Mouse (Mus musculus) heart, postnatal 4 days (tissue): Measurements from ENCODE around the gene Il10rb. TPM values are rescaled to one million over a fixed set of nuclear protein-coding genes. Genes with fewer than 3 reads are reported as not detected.
A peak's percentile ranks its signal among the peaks of the same experiment; 100 is the strongest.

ENCODE experiments used
- DNase-seq: peaks from one replicate; pipeline ENCODE4 v3.0.0; 2021
- total RNA-seq, 2 experiments: library from RNA; stranded (reverse); gene quantifications; 2 replicates each; pipeline ENCODE4 v1.2.3; 2021

The Il10rb gene
- total RNA-seq, 2 experiments from 2014 or later, result 66.2 to 67.4 TPM

DNA sequence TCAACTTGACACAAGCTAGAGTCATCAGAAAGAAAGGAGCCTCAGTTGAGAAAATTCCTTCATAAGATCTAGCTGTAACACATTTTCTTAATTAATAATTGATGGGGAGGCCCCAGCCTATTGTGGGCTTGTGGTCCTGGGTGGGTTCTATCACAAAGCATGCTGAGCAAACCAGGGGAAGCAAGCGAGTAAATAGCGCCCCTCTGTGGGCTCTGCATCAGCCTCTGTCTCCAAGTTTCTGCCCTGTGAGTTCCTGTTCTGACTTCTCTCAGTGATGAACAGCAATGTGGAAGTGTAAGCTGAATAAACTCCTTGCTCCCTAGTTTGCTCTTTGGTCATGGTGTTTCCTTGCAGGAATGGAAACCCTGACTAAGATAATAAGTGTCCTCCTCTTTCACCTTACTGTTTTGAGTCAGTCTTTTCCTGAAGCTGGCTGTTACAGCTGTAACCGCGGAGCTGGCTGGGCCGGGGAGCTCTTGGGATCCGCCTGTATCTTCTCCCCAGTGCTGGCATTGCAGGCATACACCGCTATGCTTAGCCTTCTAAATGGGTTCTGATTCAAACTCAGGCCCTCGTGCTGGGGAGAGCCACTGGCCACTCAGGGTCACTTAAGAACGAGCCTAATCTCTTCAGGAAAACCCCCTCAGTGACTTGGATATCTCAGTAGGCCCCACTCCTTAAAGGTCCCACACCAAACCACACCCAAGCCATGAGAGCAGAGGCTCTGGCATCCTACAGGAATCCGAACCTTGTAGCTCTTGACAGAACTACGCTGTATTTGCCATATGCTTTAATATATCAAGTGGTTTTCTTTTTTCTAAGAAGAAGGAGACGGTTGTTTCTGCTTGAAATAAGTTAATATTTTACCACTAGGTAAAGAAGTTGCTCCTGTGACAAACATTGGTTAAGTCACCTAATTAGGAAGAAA lies 44.4 kb downstream of the Il10rb start:
- DNase-seq, result no peak

DNA sequence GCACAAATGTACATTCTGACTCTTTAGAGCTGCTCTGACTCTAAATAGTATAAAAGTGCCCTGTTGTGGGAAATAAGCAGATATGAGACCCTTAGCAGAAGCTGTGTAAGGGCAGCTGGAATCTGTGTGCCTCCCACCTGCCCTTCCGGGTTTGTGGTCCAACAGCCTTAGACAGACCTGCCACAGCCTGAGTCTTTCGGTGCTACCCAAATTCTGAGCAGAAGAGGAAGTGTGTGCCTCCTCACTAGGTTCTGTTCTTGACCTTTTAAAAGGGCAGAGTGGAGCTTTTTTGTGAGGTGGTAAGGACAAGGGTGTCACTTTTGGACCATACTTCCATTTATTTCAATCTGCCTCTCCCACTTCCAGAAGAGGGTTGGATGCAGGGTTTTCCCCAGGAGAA lies 46.0 kb downstream of the Il10rb start:
- DNase-seq, result no peak

DNA sequence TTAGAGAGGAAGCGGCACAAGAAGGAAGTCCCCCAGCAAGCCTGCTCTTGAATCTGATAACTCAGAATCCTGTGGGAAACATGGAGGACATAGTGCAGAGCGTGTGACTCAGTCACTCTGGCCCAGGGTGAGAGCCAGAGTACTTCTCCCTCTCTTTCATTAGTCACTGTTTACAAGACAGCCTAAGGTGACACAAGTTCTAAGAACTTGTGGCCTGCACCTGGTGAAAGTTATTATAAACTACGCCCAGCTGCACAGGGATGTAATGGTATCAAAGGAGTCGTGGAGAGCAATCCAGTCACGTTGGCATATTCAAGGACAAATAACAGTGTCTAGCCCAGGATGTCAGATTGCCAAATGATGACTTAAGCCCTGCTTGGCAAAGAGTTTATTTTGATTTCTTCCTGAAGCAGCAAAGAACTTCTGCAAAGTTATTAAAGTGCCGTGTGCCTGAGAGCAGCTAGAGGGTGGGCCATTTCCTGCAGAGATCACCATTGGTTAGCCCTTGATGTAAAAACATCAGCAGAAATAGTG lies 46.5 kb downstream of the Il10rb start:
- peak; percentile 41 for DNase-seq

DNA sequence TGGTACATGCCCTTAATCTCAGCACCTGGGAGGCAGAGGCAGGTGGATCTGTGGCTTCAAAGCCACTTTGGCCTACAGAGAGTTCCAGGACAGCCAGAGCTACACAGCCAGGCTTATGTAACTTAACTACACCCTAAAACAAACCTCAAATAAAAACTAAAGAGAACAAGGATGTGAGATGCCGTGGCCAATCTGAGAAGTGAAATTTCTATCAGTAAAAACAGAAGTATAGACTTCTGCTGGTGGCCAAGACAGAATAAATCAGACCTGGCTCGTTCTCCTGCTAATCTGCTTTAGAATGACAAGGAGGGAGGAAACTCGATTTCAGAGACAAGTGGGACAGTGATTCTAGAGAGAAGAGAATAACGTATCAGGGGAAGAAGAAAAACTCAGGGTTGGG lies 49.9 kb downstream of the Il10rb start:
- no peak for DNase-seq

DNA sequence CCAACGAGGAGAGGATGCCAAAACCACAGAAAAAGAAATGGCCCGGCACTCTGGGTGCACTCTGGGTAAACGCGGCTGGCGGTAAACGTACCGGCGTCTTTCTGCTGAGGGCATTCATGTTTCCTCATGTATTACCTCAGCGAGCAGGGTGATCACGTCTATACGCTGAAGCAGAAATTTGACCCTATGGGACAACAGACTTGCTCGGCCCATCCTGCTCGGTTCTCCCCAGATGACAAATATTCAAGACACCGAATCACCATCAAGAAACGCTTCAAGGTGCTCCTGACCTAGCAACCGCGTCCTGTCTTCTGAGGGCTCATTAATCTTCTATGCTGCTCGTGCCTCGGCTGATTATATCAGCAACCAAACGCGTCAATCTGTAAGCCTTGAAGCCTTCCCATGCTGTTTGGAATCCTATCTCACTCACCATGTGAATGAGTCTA lies 52.4 kb downstream of the Il10rb start:
- no peak for DNase-seq

DNA sequence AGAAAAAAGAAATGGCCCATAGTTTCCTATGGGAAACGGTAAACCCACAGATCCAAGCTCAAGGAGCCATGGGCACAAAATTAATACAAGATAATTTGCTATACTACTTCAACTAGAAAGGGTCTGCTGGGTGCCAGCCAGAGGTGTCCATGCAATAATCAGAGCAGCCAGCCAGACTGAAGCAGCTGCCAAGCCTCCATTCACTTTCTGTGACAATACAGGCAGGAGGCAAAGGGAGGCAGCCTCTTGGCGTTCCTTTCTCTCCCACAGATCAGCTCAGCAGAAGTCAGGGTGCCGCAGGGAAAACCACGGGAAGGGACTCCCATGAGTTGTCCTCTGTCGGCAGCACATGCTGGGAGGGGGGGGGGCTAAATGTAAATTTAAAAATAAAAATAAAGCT lies 53.0 kb downstream of the Il10rb start:
- peak; percentile 78 for DNase-seq

DNA sequence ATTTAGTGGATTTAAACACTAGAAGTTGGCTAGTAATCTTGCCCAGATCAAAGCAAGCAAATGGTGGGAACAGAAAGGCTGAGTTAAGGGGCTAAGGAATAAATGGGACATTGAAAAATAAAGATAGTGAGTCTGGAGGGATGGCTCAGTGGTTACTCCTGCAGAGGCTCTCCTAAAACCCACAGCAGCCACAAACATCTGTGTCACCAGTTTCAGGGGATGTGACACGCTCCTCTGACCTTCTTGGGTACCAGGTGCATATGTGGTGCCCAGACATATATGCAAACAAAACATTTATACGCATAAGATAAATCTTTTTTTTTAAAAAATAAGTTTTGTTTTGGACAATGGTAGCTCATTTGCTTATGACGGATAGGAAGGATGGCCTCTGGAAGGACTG lies 53.4 kb downstream of the Il10rb start:
- no peak for DNase-seq

DNA sequence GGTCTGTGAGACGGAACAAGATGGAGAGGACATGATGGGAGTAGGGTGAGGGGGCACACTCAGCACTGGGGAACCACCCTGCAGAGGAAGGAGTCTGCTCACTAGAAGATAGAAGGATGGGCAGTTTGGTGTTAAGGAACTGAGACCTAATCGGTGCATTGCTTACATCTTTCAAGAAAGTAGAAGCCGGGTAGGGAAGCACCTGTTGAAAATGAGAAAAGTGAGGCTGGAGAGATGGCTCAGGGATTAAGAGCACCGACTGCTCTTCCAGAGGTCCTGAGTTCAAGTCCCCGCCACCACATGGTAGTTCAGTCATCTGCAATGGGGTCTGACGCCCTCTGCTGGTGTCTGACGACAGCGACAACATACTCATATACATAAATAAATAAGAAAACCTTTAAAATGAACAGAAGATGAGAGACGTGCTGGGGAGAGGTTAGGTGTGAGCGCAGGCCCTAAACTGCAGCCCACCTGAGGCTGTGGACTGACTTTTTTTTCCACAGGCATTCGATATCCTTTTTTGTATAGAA lies 53.9 kb downstream of the Il10rb start:
- DNase-seq, result peak; percentile 26

DNA sequence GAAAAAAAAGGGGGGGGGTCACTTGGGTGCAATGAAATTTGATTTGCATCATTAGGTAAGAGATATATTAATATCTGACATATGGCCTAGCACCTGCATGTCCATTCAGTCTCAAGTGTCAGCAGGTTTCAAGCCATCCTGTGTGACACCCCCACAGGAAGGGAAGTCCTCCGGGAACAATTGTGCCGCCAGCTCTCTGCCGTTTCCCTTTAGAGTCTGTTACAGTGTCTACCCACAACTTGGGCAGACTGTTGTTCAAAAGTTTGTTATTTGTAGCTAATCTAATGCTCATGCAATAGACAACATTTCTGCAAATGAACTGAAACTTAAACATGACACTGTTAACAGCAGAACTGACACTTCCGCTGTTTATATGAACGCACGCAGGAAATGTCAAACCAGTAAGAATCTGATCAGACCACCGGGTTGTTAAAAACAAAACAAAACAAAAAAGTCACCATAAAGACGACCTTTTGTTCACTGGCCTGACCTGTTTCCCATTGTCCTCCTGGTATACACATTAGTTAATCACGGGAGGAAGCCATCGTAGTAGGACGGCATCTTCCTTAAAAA lies 55.2 kb downstream of the Il10rb start:
- peak; percentile 32 for DNase-seq

DNA sequence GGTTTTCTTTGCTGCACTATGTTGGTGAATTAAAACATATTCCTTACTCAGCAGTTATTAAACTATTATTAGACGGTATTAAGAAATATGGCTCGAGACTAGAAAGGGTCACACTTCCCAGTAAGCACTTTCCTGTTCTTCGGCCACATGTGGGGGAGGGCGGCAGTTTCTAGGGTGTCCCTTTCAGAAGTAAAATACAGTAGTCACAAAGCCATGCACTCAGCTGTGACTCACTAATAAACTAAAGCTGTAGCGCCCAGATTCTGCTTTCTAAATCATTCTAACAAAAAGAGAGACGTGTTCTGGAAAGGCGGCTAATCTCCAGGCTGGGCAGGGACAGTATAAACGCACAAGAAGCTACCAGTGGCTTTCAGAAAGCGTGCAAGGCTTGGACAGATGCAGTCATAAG lies 55.8 kb downstream of the Il10rb start:
- no peak for DNase-seq

DNA sequence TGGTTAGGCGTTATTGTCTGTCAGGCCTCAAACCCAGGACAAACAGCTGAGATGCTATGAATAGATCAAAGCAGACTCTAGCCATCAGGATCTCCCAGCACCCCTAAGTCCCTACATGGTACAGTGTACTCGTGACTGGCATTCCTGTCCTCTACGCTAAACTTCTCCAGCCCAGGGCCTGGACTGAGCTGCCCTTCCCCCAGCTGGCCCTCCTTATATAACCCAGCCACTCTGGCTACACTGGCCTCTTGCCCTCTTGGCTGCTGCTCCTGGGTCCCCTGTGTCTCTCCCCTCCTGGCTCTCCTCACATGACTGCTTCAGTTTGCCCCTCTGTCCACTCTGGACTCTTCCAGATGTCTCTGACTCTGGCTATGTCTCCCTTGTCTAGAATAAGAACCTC lies 56.7 kb downstream of the Il10rb start:
- DNase-seq, result peak; percentile 65

DNA sequence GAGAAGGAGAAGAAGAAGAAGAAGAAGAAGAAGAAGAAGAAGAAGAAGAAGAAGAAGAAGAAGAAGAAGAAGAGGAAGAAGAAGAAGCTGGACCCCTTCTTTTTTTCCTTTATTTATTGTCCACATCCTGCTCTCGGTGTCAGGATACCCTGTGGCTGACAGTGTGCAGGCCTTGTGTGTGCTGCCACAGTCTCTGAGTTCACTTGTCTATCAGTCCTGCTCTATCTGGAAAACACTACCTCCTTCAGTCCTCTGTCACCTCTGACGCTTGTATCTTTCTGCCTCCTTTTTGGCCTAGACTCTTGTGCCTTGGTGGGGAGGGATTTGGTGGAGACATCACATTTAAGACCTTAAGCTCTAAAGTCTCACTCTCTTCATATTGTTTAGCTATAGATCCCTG lies 57.4 kb downstream of the Il10rb start:
- no peak for DNase-seq

DNA sequence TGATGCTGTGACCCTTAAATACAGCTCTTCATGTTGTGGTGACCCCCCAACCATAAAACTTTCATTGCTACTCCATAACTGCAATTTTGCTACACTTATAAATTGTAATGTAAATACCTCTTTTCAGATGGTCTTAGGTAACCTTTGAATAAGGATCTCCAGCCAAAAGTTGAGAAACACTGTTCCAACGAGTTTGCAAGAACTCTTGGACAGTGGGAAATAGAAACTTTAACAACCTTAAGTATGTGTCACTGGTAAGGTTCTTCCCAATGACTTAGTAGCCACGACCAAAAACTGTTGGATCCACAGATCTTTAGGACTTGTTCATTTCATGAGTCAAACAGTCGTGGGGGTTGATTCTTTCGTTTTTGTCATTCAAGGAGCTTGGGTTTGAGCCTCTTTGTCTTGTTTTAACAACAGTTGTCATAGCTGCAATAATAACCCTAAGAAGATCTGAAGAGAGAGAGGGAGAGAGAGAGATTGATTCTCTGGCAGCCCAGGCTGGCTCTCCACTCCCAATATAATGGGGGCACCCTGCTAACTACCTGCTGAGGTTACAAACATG lies 58.0 kb downstream of the Il10rb start:
- DNase-seq, result no peak

DNA sequence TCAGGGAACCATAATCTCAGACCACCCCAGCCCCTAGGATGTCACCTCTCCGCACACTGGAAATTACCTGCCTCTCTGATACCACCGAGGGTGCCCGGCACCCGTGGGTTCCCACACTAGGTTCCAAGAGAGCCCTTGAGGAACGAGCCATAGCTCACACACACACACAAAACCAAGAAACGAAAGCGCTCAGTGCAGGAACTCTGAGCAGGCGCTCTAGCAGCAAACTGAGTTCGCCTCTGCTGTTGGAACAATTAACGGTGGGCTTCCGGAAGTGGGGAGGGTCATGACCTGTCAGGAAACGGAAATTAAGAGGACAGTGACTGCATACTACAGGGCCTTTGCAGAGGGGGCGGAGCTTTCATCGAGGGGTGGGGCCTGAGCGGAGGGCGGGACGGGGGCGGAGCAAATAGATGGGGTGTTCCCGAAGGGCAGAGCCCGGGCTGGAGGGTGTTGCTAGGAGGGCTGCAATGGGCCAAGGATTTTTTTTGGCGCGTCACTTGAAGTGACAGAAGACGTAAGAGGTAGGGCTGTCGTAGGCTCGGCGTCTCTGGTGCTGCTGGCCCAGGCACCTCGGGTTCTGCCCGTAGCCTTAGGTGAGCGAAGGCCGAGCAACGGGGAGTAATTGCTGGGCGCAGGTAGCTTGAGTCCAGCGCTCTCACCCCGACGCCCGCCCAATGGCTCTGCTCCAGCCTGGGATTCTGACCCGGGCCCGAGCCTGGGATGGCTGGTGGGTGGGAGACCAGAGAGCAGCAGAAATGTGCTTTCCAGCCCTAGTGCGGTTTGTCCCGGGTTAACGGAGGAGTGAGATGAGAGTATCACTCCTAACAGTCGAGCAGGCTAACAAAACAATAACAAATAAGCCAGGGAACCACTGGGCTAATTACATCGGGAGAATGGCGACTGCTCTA lies 58.9 kb downstream of the Il10rb start:
- peak; percentile 93 for DNase-seq

DNA sequence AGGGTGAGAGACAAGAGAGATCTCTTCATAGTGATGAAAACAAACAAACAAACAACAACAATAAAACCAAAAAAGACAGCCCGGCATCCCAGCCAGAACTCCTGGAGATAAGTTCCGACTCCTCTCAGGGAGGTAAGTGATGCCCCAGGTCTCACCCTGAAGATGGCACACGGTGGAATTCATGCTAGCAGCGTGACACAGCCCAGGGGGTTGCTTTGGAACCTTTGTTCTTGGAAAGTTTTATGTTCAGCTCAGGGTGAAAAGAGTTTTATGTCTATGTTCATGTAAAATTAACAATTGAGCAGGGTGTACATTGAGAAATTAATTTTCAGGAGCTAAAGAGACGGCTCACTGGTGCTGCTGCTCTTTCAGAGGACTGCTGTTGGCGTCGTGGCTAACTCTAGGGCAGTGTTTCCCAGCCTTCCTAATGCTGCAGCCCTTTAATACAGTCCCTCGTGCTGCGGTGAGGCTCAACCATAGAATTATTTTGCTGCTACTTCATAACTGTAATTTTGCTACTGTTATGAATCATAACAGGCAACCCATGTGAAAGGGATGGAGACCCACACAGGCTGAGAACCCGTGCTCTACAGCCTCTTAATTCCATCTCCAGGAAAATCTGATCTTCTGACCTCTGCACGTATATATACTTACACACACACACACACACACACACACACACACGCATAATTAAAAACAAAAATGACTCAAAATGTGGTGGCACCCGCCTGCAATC lies 59.7 kb downstream of the Il10rb start:
- no peak for DNase-seq

DNA sequence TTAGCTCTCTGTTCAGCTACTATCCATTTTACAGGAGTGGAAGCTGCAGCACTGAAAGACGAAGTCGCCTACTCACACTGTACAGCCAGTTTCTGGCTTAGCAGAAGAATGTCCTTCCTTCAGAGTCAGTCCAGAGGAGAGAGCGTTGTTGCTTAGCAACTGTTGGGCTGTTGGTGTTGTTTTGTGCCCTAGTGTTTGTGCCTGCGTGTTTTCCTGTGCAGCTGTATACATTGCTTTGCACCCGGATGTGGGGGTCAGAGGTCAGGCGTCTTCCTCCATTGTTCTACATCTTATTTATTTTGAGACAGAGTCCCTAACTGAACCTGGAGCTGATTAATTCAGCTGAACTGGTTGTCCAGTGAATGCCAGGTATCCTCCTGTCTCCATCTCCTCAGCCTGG lies 60.6 kb downstream of the Il10rb start:
- DNase-seq, result peak; percentile 57

DNA sequence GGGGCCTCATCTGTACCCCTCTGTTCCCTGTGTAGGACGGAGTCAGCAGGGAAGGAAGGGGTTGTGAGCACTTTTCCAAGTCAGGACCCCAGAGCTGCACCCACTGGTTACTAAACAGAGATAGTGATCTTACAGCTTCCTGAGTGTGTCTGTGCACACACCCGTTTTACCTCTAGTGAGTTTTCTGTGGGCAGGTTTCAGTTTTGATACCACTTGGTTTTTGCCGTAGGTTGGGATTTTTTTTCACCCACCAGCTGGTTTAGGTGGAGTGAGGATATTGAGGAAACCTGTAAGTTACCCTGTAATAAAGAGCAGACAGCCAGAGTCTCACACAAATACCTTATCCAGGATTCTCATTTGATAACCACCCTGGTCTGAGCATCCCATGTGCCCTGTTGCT lies 64.5 kb downstream of the Il10rb start:
- no peak for DNase-seq

DNA sequence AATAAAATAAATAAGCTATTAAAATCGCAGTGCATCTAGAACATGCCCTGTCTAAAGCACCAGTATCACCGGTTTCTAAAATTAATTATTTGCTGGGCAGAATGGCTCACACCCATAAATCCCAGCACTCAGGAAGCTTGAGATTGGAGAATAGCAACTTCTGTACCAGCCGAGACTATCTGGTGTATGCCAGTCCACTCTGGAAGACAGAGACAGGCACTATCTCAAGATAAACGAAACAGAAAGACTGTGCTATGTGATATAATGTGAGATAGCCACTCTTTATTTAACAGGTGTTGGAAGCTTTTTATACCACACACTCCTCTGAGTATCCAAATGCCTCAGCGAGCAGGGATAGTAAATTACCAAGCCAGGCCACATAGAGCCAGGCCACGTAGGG lies 65.5 kb downstream of the Il10rb start:
- no peak for DNase-seq
